ENCODE assay signal across 17 mouse cellular contexts in genomic region chr16:31167017-31167887, GRCm38 (mm10). TPM values are rescaled to one million over a fixed set of nuclear protein-coding genes. Genes with fewer than 3 reads are reported as not detected.
DNase-seq lines count a peak whose midpoint lies in the region; ATAC-seq and TF ChIP-seq lines count a peak whose summit lies in the region.
"Had no signal": no experiment of that assay in that cellular context is flagged by ENCODE, and none has a peak within 500 bp of the region (broad histone marks: within the 10 kb centered on the region; RNA-seq: fewer than 3 reads in every experiment).

No protein-coding gene starts in this region.

- WGBS in limb, embryonic 15.5 days = 55% methylated on average over 10 of the region's 10 CpGs
- 68% methylated on average over 10 of the region's 10 CpGs for WGBS in limb, embryonic 10.5 days
- 17% methylated on average over 10 of the region's 10 CpGs for WGBS in forebrain, embryonic 14.5 days
- WGBS in intestine, embryonic 16.5 days = 52% methylated on average over 10 of the region's 10 CpGs
- 33% methylated on average over 10 of the region's 10 CpGs for WGBS in small intestine, adult 2 months

- peaks cover 13% of the 10 kb centered on the region for H3K4me1 ChIP-seq in limb, embryonic 15.5 days
- peaks cover 6% of the 10 kb centered on the region; the same call in 1 of the 2 replicates for H3K4me1 ChIP-seq in limb, embryonic 10.5 days
- H3K4me1 ChIP-seq in forebrain, embryonic 14.5 days (ENCODE audit: control insufficient read depth, insufficient read depth, low read length) = peaks cover 6% of the 10 kb centered on the region; the same call in 1 of the 2 replicates
- H3K4me1 ChIP-seq in intestine, embryonic 16.5 days (ENCODE audit: control insufficient read depth, insufficient read depth, low read length) = peaks cover 23% of the 10 kb centered on the region
- H3K4me1 ChIP-seq in small intestine, adult 2 months (ENCODE audit: control insufficient read depth, insufficient read depth, insufficient read length, low read length) = peaks cover 15% of the 10 kb centered on the region

- no peak for DNase-seq in limb, embryonic 10.5 days (ENCODE audit: low spot score)
- peak; percentile 51 for DNase-seq in forebrain, embryonic 14.5 days (ENCODE audit: low spot score)
- DNase-seq in MN1 (ENCODE audit: low spot score) = no peak
- no peak for DNase-seq in thymus, postnatal 25 days
- DNase-seq: cerebellum, adult 9-10 months; embryo, embryonic 11 days; kidney, postnatal 14 days; layer of hippocampus, postnatal 36 days; lung, postnatal 36 days; right cerebral cortex, postnatal 4 days had no signal

- no peaks in the 10 kb centered on the region for H3K27me3 ChIP-seq in limb, embryonic 15.5 days
- H3K27me3 ChIP-seq in limb, embryonic 10.5 days (ENCODE audit: low read depth, poor library complexity, severe bottlenecking) = no peaks in the 10 kb centered on the region
- H3K27me3 ChIP-seq in forebrain, embryonic 14.5 days (replicated peaks; ENCODE audit: control insufficient read depth, insufficient read depth, low read length) = no peaks in the 10 kb centered on the region
- no peaks in the 10 kb centered on the region for H3K27me3 ChIP-seq in intestine, embryonic 16.5 days (replicated peaks; ENCODE audit: control insufficient read depth, insufficient read depth, low read length)
- no peaks in the 10 kb centered on the region for H3K27me3 ChIP-seq in small intestine, adult 2 months (ENCODE audit: control insufficient read depth, insufficient read depth, low read length)
- H3K27me3 ChIP-seq: CH12.LX; limb, embryonic 12.5 days had no signal

- no peaks in the 10 kb centered on the region for H3K36me3 ChIP-seq in limb, embryonic 15.5 days
- peaks cover 5% of the 10 kb centered on the region for H3K36me3 ChIP-seq in limb, embryonic 10.5 days
- no peaks in the 10 kb centered on the region for H3K36me3 ChIP-seq in forebrain, embryonic 14.5 days (ENCODE audit: control insufficient read depth, insufficient read depth, low read length)
- no peaks in the 10 kb centered on the region for H3K36me3 ChIP-seq in intestine, embryonic 16.5 days (ENCODE audit: control insufficient read depth, insufficient read depth, low read length)
- H3K36me3 ChIP-seq in small intestine, adult 2 months (ENCODE audit: control insufficient read depth, insufficient read depth, low read length) = no peaks in the 10 kb centered on the region
- H3K36me3 ChIP-seq: limb, embryonic 12.5 days had no signal

- H3K4me2 ChIP-seq in limb, embryonic 15.5 days = no peak overlapping the region
- no peak overlapping the region for H3K4me2 ChIP-seq in forebrain, embryonic 14.5 days (ENCODE audit: low read length)
- peak overlapping the region; percentile 35; the same call in 1 of the 2 replicates for H3K4me2 ChIP-seq in intestine, embryonic 16.5 days (ENCODE audit: low read depth, low read length)
- H3K4me2 ChIP-seq: limb, embryonic 12.5 days had no signal

- peak overlapping the region; percentile 65; the same call in 1 of the 2 replicates for H3K27ac ChIP-seq in limb, embryonic 15.5 days
- no peak overlapping the region for H3K27ac ChIP-seq in limb, embryonic 10.5 days
- no peak overlapping the region for H3K27ac ChIP-seq in forebrain, embryonic 14.5 days (ENCODE audit: low read depth, low read length)
- H3K27ac ChIP-seq in intestine, embryonic 16.5 days (ENCODE audit: low read length) = peak overlapping the region; percentile 40
- peak overlapping the region; percentile 23; the same call in 1 of the 2 replicates for H3K27ac ChIP-seq in small intestine, adult 2 months (ENCODE audit: insufficient read depth, low read depth, low read length)
- H3K27ac ChIP-seq: heart, embryonic 10.5 days; limb, embryonic 12.5 days had no signal

- no peak for TF ChIP-seq CTCF in small intestine, adult 2 months (IDR thresholded peaks at IDR 0.05; ENCODE audit: extremely low read depth, insufficient read length, insufficient replicate concordance, low read depth, low read length)

- TF ChIP-seq POLR2A in small intestine, adult 2 months (IDR thresholded peaks at IDR 0.05; ENCODE audit: low read depth, low read length) = no peak

- no peaks in the 10 kb centered on the region for H3K9me3 ChIP-seq in limb, embryonic 15.5 days
- H3K9me3 ChIP-seq in limb, embryonic 10.5 days (replicated peaks) = no peaks in the 10 kb centered on the region
- no peaks in the 10 kb centered on the region for H3K9me3 ChIP-seq in forebrain, embryonic 14.5 days (replicated peaks; ENCODE audit: control insufficient read depth, low read length)
- no peaks in the 10 kb centered on the region for H3K9me3 ChIP-seq in intestine, embryonic 16.5 days (ENCODE audit: control insufficient read depth, low read length)
- H3K9me3 ChIP-seq: limb, embryonic 12.5 days had no signal

- no peak overlapping the region for H3K9ac ChIP-seq in limb, embryonic 15.5 days
- no peak overlapping the region for H3K9ac ChIP-seq in forebrain, embryonic 14.5 days (ENCODE audit: low read length)
- H3K9ac ChIP-seq in intestine, embryonic 16.5 days (ENCODE audit: low read depth, low read length) = no peak overlapping the region
- H3K9ac ChIP-seq: limb, embryonic 12.5 days had no signal

- no peak for ATAC-seq in limb, embryonic 15.5 days (ENCODE audit: insufficient number of reproducible peaks, low FRiP score, low TSS enrichment, low read depth)
- ATAC-seq in forebrain, embryonic 14.5 days = peak; percentile 54; the same call in 1 of the 2 replicates
- peak; percentile 54 for ATAC-seq in intestine, embryonic 16.5 days
- no peak for ATAC-seq in granulocyte monocyte progenitor cell, adult 5-6 weeks (replicated peaks; ENCODE audit: poor library complexity, severe bottlenecking)

- H3K4me3 ChIP-seq in limb, embryonic 15.5 days = no peak overlapping the region
- no peak overlapping the region for H3K4me3 ChIP-seq in limb, embryonic 10.5 days
- H3K4me3 ChIP-seq in forebrain, embryonic 14.5 days (ENCODE audit: low read depth, low read length) = no peak overlapping the region
- H3K4me3 ChIP-seq in intestine, embryonic 16.5 days (ENCODE audit: low read length) = no peak overlapping the region
- H3K4me3 ChIP-seq in small intestine, adult 2 months (ENCODE audit: low read depth, low read length) = no peak overlapping the region
- H3K4me3 ChIP-seq: heart, embryonic 10.5 days; limb, embryonic 12.5 days had no signal

RNA-seq across cellular contexts. Expression of gene Acap2, which starts 33.8 kb away (rescaled TPM):
- 24.8 and 26.5 TPM in 2 replicates for polyA plus RNA-seq in limb, embryonic 15.5 days (2015; fragmentation: Nextera tagmentation; extraction: Ambion mirVana)
- 14.9 and 16.4 TPM in 2 replicates for polyA plus RNA-seq in limb, embryonic 10.5 days (2016; fragmentation: Nextera tagmentation; extraction: Ambion mirVana)
- polyA plus RNA-seq in forebrain, embryonic 14.5 days (2014; fragmentation: Nextera tagmentation; extraction: Ambion mirVana) = 11.3 and 15.1 TPM in 2 replicates
- 14.7 and 17.7 TPM in 2 replicates for polyA plus RNA-seq in intestine, embryonic 16.5 days (2015; fragmentation: Nextera tagmentation; extraction: Ambion mirVana)
- polyA plus RNA-seq in small intestine, adult 2 months (2012; rRNA removed) = 2.9 and 9.1 TPM in 2 replicates
- total RNA-seq in granulocyte monocyte progenitor cell, adult 5-6 weeks (2014; fragmentation: Nextera tagmentation) = 22.0 and 23.9 TPM in 2 replicates
- 38.1 and 41.7 TPM in 2 replicates for total RNA-seq in granulocyte monocyte progenitor cell, adult 5-6 weeks (2017)

Comparison
In these comparisons a context has a peak if more than half of its experiments do, and no peak if none do; other contexts are left out.
1. H3K27ac ChIP-seq: peak in limb, embryonic 15.5 days (single experiment), intestine, embryonic 16.5 days (single experiment) and small intestine, adult 2 months (single experiment); none in limb, embryonic 10.5 days (single experiment) and forebrain, embryonic 14.5 days (single experiment).
2. ATAC-seq: peak in forebrain, embryonic 14.5 days (single experiment) and intestine, embryonic 16.5 days (single experiment); none in limb, embryonic 15.5 days (single experiment) and granulocyte monocyte progenitor cell, adult 5-6 weeks (single experiment).